Mouse (Mus musculus) ovary, postnatal 14 days (tissue): ENCODE measurements around the gene Myom3.
"Not testable (repeated sequence)": the region's sequence is repeated elsewhere in the genome, so short reads cannot be mapped to it uniquely, and the experiment has no call there.

Experiments used
- DNase-seq: peaks from one replicate; pipeline ENCODE4 v3.0.0; 2022; ENCODE audit warnings: low spot score

The Myom3 gene

GRCm38 (mm10) chr4:135759356-135759976, at the start of gene Myom3:
Myom3 (plus strand) TSS chr4:135759715.
- DNase-seq = no peak

GRCm38 (mm10) chr4:135710392-135710791, 49.1 kb upstream of the Myom3 start:
- DNase-seq = no peak

GRCm38 (mm10) chr4:135714776-135715175, 44.7 kb upstream of the Myom3 start:
- DNase-seq = no peak

- DNase-seq = not testable (repeated sequence)
These were observed 43.1 kb upstream of the Myom3 start for GRCm38 (mm10) chr4:135716438-135716837.

GRCm38 (mm10) chr4:135722540-135723290, 36.8 kb upstream of the Myom3 start:
- DNase-seq = no peak

GRCm38 (mm10) chr4:135726416-135726815, 33.1 kb upstream of the Myom3 start:
- no peak for DNase-seq

GRCm38 (mm10) chr4:135727817-135728216, 31.7 kb upstream of the Myom3 start, which contains the start of gene Il22ra1:
Il22ra1 (plus strand) TSS chr4:135728172.
- no peak for DNase-seq

GRCm38 (mm10) chr4:135730204-135730603, 29.3 kb upstream of the Myom3 start:
- no peak for DNase-seq

GRCm38 (mm10) chr4:135730951-135731350, 28.6 kb upstream of the Myom3 start:
- no peak for DNase-seq

- DNase-seq = no peak
These were observed 25.6 kb upstream of the Myom3 start for GRCm38 (mm10) chr4:135733901-135734300.

- no peak for DNase-seq
These were observed 22.6 kb upstream of the Myom3 start for GRCm38 (mm10) chr4:135736903-135737302.

- no peak for DNase-seq
These were observed 21.3 kb upstream of the Myom3 start for GRCm38 (mm10) chr4:135738237-135738636.

GRCm38 (mm10) chr4:135739148-135739547, 20.4 kb upstream of the Myom3 start:
- no peak for DNase-seq

GRCm38 (mm10) chr4:135739672-135740071, 19.8 kb upstream of the Myom3 start:
- DNase-seq = no peak

GRCm38 (mm10) chr4:135743520-135743919, 16.0 kb upstream of the Myom3 start:
- DNase-seq = no peak

GRCm38 (mm10) chr4:135744726-135745448, 14.6 kb upstream of the Myom3 start:
- no peak for DNase-seq

- DNase-seq = no peak
These were observed 13.9 kb upstream of the Myom3 start for GRCm38 (mm10) chr4:135745613-135746012.

- no peak for DNase-seq
These were observed 8.6 kb upstream of the Myom3 start for GRCm38 (mm10) chr4:135750896-135751295.

- DNase-seq = no peak
These were observed 7.3 kb upstream of the Myom3 start for GRCm38 (mm10) chr4:135752106-135752778.

- no peak for DNase-seq
These were observed 6.7 kb upstream of the Myom3 start for GRCm38 (mm10) chr4:135752779-135753164.

- DNase-seq = no peak
These were observed 1.2 kb upstream of the Myom3 start for GRCm38 (mm10) chr4:135758331-135758730.

GRCm38 (mm10) chr4:135758825-135759224, 690 bp upstream of the Myom3 start:
- DNase-seq = no peak
